Mouse (Mus musculus) forebrain, embryonic 15.5 days (tissue): Measurements from ENCODE around the gene Ccnl1. TPM values are rescaled to one million over a fixed set of nuclear protein-coding genes. Genes with fewer than 3 reads are reported as not detected.

Experiments used
- ATAC-seq: fragments of 200-750 bp; cut with Nextera tagmentation; replicated peaks from 2 replicates; pipeline ENCODE4 v1.8.0; 2017; ENCODE audit warnings: mild to moderate bottlenecking, moderate TSS enrichment, moderate library complexity
- H3K27ac ChIP-seq: fragments of 300-500 bp; sonication (generic); replicated peaks from 2 replicates; pipeline ENCODE4 v1.5.1; 2015; ENCODE audit warnings: mild to moderate bottlenecking, inconsistent platforms
- H3K27me3 ChIP-seq: fragments of 300-500 bp; sonication (generic); 2 replicates; pipeline ENCODE4 v1.6.1; 2015; ENCODE audit warnings: inconsistent platforms
- H3K36me3 ChIP-seq: fragments of 300-500 bp; sonication (generic); 2 replicates; pipeline ENCODE4 v1.6.1; 2015; ENCODE audit warnings: mild to moderate bottlenecking, inconsistent platforms
- H3K4me1 ChIP-seq: fragments of 300-500 bp; sonication (generic); 2 replicates; pipeline ENCODE4 v1.6.1; 2015; ENCODE audit warnings: inconsistent platforms
- H3K4me2 ChIP-seq: fragments of 300-500 bp; sonication (generic); replicated peaks from 2 replicates; pipeline ENCODE4 v1.6.1; 2015; ENCODE audit warnings: mild to moderate bottlenecking, inconsistent platforms
- H3K4me3 ChIP-seq: fragments of 300-500 bp; sonication (generic); 2 replicates; pipeline ENCODE4 v1.5.1; 2015; ENCODE audit warnings: mild to moderate bottlenecking, inconsistent platforms
- H3K9ac ChIP-seq: fragments of 300-500 bp; sonication (generic); replicated peaks from 2 replicates; pipeline ENCODE4 v1.6.1; 2015; ENCODE audit warnings: mild to moderate bottlenecking, inconsistent platforms
- H3K9me3 ChIP-seq: fragments of 300-500 bp; sonication (generic); 2 replicates; pipeline ENCODE4 v1.6.1; 2016; ENCODE audit warnings: inconsistent platforms
- WGBS: fragments of 180-500 bp; shearing (Covaris S2); methylation state at CpG from one replicate; pipeline ENCODE4 v1.1.7; 2015; ENCODE audit warnings: mixed read lengths; 5-methylcytosine and 5-hydroxymethylcytosine counted together
- polyA plus RNA-seq: library from polyadenylated mRNA; unstranded; fragments of >200 nt; fragmentation: Nextera tagmentation; extraction: Ambion mirVana; gene quantifications from 2 replicates; pipeline ENCODE4 v1.2.1, GENCODE M21; 2015

Ccnl1 gene
- 81.5 and 87.6 TPM in 2 replicates for polyA plus RNA-seq

DNA sequence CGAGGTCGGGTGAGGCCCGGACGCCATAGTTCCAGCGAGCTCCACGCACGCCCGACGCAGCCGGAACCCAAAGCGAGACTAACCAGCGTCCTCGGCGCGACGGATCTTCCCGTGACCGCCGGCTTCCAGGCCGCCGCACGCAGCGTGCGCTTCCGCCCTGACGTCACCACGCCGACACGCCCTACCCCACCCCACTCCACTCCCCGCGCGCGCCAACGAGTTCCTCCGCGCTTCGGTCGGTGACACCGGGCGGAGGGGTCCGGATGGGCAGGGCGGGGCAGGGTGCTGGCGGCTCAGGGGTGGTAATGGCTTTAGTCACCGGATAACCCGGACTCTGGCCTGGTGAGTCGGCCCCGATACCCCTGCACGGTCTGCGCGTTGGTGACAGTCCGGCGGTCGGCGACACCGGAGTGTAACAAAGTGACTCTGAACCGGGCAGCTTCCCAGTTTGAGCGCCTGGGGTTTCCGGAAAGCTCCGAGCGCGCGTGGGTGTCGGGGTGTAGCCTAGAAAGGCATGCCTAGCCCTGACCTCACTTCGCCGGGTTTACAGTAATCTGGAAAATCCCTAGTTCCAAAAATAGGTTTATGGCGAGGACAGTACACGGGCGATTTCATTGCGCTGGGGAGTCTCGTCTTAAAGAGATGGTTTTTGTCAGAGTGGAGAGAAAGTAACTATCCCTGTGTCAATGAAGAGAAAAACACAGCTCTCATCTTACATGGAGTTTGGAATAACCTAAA, at the start of gene Ccnl1:
TSS of gene Ccnl1 (minus strand) at position 148 of the 738 bp plus-strand sequence.
- Histone ChIP-seq H3K9me3 (no peaks in the 10 kb centered on the region), H3K27me3 (no peaks in the 10 kb centered on the region), H3K9ac (peak within 1 kb of the TSS; percentile 99), H3K27ac (peak within 1 kb of the TSS; percentile 99), H3K36me3 (peaks cover 17% of the 10 kb centered on the region; the same call in 1 of the 2 replicates), H3K4me2 (peak within 1 kb of the TSS; percentile 78), H3K4me3 (peak within 1 kb of the TSS; percentile 100), H3K4me1 (peaks cover 41% of the 10 kb centered on the region)
- peak; percentile 97 for ATAC-seq
- under 1% methylated on average over 50 of the region's 70 CpGs for WGBS

DNA sequence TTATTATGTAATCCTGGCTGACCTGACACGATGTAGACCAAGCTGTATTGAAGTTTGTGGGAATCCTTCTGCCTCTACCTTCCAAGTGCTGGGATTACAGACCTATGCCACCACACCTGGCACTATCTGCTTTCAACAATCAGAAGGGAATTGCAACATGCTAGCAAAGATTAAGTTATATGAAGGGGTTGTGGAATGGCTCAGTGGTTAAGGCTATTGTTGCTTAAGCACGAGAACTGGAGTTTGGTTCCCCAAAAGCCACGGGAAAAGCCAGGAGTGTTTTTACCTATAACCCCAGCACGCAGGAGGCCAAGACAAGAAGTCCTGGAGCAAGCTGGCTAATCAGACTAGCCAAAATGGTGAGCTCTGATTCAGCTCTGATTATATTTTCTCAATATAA, 46.9 kb upstream of the Ccnl1 start:
- Histone ChIP-seq H3K36me3 (no peaks in the 10 kb centered on the region), H3K27me3 (no peaks in the 10 kb centered on the region), H3K4me1 (no peaks in the 10 kb centered on the region), H3K9me3 (no peaks in the 10 kb centered on the region), H3K9ac (no peak overlapping the region), H3K27ac (no peak overlapping the region), H3K4me2 (no peak overlapping the region), H3K4me3 (no peak overlapping the region)
- WGBS, result 88% methylated on average over 4 of the region's 4 CpGs
- no peak for ATAC-seq

DNA sequence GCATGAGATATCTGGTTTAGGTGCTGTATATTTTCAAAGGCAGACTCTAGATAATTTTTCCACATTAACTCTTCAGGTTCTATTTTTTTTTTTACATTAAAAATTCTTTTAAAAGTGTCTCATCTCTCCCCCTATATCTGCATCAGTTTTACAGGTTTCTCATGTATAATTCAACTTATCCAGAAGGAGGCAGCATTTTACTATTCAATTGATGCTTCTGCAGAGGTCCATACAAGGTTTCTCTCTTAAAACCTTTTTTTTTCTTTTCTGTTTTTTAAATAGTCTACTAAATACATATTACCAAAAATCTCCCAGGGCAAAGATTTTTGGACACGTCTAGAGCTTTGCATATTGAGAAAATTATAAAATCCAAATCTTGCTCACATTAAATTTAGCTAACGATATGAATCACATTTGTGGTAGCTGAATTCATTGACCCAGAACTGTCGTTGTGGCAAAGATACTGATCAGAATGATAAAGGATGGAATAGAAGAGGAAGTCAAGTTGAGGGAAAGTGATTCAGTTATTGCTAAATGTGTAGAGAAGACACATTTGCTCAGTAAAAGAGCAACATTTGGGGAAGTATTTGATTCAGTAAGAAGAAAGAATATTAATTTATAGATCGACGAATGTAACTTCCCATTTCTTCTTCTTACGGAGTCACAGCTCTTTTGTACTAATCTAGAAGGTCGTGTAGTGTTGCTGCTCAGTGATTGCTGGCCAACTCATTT, 46.3 kb upstream of the Ccnl1 start:
- no peaks in the 10 kb centered on the region for H3K27me3 ChIP-seq
- no peaks in the 10 kb centered on the region for H3K4me1 ChIP-seq
- no peak for ATAC-seq
- no peak overlapping the region for H3K4me2 ChIP-seq
- no peak overlapping the region for H3K4me3 ChIP-seq
- no peaks in the 10 kb centered on the region for H3K9me3 ChIP-seq
- 66% methylated on average over 7 of the region's 7 CpGs for WGBS
- no peaks in the 10 kb centered on the region for H3K36me3 ChIP-seq
- no peak overlapping the region for H3K9ac ChIP-seq
- H3K27ac ChIP-seq, result no peak overlapping the region

DNA sequence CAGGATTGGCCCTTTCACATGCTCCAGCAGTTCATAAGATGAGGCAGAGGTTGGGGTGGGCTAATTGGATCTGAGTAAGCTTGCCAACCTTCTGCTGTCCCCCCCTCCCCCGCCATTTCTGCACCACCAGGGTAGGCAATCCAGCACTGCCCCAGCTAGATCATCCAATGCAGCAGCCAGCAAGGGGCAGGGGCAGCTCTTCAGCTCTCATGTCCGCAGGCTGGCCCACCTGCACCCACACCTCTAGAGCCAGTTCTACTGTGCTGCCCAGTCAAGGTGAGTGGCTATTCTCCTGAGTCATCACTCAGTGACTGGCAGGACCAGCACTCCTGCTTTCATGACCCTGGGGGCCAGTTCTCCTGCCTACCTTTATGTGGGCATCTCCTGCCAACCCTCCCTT, 42.4 kb upstream of the Ccnl1 start:
- H3K27me3 ChIP-seq, result no peaks in the 10 kb centered on the region
- H3K9ac ChIP-seq, result no peak overlapping the region
- 0 out of 2 replicates have a peak, but pooled peaks have one; percentile 4 for ATAC-seq
- 83% methylated on average over 2 of the region's 2 CpGs for WGBS
- H3K4me1 ChIP-seq, result no peaks in the 10 kb centered on the region
- H3K27ac ChIP-seq, result no peak overlapping the region
- no peak overlapping the region for H3K4me3 ChIP-seq
- H3K4me2 ChIP-seq, result no peak overlapping the region
- H3K36me3 ChIP-seq, result no peaks in the 10 kb centered on the region
- no peaks in the 10 kb centered on the region for H3K9me3 ChIP-seq

DNA sequence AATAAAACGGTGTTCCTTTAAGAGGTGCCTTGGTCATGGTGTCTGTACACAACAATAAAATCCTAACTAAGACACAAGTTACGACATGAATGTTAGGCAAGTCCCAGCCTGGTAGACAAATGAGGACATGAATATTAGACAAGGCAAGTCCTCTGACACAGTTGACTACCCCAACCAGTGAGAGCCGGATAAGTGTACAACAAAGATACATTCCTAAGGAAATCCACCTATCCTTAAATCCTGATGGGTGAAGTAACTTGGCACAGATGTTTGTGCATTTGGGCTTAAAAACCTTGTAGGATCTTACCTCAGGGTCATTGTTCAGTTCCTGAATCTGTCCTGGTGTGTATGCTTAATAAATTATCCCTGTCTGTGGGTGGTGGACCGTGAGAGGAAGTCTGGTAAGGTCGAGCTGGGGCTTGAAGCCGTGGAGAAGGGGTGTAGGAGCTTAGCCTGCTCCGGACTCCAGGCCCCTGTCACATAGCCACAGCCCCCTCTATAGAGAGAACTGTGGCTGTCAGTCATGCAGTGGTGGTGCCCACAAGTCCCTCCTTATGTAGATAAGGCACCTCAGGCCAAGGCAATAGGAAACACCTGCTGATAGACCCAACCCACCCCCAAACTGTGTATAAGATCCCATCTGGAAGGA, 39.4 kb upstream of the Ccnl1 start:
- no peaks in the 10 kb centered on the region for H3K4me1 ChIP-seq
- no peak overlapping the region for H3K9ac ChIP-seq
- no peaks in the 10 kb centered on the region for H3K27me3 ChIP-seq
- 82% methylated on average over 7 of the region's 7 CpGs for WGBS
- no peak for ATAC-seq
- H3K4me2 ChIP-seq, result no peak overlapping the region
- no peaks in the 10 kb centered on the region for H3K9me3 ChIP-seq
- no peak overlapping the region for H3K4me3 ChIP-seq
- no peaks in the 10 kb centered on the region for H3K36me3 ChIP-seq
- H3K27ac ChIP-seq, result no peak overlapping the region

DNA sequence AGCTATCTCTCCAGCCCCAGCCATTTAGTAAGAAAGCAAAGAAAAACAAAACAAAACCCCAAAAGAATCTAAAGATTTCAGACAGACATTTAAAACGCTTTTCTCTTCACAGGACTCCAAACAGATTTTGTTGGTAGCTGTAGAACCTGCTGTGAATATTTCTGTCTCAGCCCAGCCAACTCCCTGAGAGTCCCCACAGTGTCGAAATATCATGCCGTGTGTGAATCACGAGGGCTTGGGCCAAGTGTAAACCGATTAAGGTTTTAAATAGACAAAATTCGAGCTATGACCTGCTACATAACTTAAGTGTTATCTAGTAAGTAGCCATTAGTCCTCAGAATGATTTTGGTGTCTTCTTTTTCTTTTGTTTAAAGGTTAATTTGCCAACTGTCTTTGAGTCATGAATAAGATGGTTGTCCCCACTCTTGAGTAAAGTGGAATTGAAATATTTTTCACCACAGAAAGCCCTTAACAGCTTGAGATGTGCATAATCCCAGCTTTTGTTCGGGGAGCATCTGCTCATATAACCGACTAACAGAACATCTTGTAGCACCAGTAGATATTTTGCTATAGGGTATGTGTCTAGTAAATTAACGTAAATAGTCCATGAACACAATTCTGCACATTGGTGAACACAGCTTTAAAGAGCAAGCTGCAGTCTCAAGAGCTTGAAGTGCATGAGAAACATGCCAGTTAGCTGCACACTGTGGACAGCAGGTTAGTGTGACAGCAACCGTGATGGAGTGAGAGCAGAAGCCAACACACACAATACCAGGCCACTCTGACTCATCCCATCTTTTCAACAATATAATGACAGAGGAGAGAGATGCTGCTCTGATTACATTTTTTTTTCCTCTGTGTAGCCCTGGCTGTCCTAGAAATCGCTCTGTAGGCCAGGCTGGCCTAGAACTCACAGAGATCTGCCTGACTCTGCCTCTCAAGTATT, 34.6 kb upstream of the Ccnl1 start:
- no peak overlapping the region for H3K4me2 ChIP-seq
- 72% methylated on average over 11 of the region's 11 CpGs for WGBS
- ATAC-seq, result no peak
- no peaks in the 10 kb centered on the region for H3K4me1 ChIP-seq
- H3K9ac ChIP-seq, result no peak overlapping the region
- no peak overlapping the region for H3K27ac ChIP-seq
- no peak overlapping the region for H3K4me3 ChIP-seq
- H3K27me3 ChIP-seq, result no peaks in the 10 kb centered on the region
- no peaks in the 10 kb centered on the region for H3K36me3 ChIP-seq
- no peaks in the 10 kb centered on the region for H3K9me3 ChIP-seq

DNA sequence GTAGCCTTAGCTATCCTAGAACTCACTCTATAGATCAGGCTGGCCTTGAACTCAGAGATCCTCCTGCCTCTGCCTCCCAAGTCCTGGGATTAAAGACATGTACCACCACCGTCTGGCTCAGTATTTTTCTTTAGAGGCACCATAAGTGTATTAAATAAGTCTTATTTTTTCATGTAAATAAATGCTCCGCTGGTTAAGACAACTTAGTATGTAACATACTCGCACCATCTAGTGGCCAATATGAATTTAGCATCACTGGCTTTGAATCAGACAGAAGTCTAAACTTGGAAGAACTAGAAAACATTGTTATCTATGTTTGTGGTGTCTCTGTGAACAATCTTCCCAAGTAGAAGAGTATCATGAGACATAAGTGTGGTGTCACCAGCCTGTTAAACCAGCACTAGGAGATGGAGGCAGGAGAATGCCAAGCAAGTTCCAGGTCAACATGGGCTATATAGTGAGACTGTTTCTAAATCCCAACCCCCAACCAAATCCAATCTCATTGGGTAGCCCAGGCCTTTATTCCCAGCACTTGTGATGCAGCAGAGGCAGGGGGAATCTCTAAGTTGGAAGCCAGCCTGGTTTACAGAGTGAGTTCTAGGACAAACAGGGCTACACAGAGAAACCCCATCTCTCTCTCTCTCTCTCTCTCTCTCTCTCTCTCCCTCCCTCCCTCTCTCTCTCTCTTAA, 33.1 kb upstream of the Ccnl1 start:
- Histone ChIP-seq H3K27ac (no peak overlapping the region), H3K36me3 (no peaks in the 10 kb centered on the region), H3K27me3 (no peaks in the 10 kb centered on the region), H3K4me1 (no peaks in the 10 kb centered on the region), H3K9me3 (no peaks in the 10 kb centered on the region), H3K4me3 (no peak overlapping the region), H3K4me2 (no peak overlapping the region), H3K9ac (no peak overlapping the region)
- 14% methylated on average over 3 of the region's 3 CpGs for WGBS
- ATAC-seq, result peak; percentile 63; the same call in 1 of the 2 replicates

DNA sequence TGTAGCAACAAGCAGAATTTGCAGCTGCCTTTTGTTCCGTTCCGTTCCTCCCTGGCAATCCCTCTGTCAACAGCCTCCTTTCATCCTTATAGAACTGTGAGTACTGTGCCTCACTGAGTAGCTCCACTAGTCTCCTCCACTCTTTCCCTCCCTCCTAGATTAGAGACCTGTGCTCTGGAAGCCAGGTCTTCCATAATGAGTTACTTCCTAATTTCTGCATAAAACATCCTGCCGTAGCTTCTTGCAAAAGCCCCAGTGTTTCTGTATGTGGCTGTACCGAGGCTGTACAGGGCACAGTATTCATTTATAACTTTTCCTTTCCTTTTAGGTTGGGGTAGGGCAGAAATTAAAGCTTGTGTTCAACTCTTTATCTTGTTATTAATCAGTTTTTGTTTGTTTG, 32.5 kb upstream of the Ccnl1 start:
- no peaks in the 10 kb centered on the region for H3K36me3 ChIP-seq
- no peak overlapping the region for H3K27ac ChIP-seq
- no peaks in the 10 kb centered on the region for H3K9me3 ChIP-seq
- H3K4me1 ChIP-seq, result no peaks in the 10 kb centered on the region
- WGBS, result 77% methylated on average over 4 of the region's 4 CpGs
- no peak overlapping the region for H3K9ac ChIP-seq
- ATAC-seq, result no peak
- no peak overlapping the region for H3K4me3 ChIP-seq
- no peak overlapping the region for H3K4me2 ChIP-seq
- no peaks in the 10 kb centered on the region for H3K27me3 ChIP-seq

DNA sequence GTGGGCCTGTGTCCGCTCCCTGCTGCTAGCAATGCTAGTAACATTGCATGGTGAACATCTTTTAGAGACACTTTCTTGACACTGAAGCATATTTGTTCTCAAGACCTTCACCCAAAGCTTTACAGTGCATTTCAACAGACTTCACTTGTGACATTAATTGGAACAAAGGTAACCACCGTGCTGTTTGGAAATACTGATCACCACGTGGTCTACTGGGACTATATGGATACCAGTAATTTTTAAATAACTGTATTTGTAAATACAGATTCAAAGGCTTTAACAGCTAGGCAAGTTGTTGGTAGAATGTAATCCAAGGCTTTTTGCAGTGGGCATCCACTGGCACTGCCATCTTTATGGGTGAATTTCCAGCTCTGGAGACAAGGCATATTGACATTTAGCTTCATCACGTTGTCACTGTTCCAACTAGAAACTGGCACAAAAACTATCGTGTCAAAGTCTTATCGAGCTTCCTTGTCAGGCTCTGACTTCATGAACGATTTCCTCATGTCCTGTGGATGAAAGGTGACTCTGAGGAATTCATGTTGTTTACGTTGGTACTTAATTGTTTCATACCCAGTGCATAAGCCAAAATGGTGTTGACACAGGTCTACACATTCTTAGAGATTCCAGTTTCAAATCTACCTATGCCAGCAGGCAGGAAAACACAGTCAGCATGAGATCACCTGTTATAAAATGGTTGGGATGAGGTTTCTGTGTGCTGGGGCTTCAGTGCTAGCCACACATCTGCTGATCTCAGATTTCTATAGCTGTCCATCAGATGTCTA, 30.9 kb upstream of the Ccnl1 start:
- H3K36me3 ChIP-seq, result no peaks in the 10 kb centered on the region
- no peaks in the 10 kb centered on the region for H3K9me3 ChIP-seq
- no peak overlapping the region for H3K27ac ChIP-seq
- H3K27me3 ChIP-seq, result no peaks in the 10 kb centered on the region
- H3K9ac ChIP-seq, result no peak overlapping the region
- ATAC-seq, result no peak
- 83% methylated on average over 8 of the region's 8 CpGs for WGBS
- H3K4me3 ChIP-seq, result no peak overlapping the region
- no peak overlapping the region for H3K4me2 ChIP-seq
- H3K4me1 ChIP-seq, result no peaks in the 10 kb centered on the region

DNA sequence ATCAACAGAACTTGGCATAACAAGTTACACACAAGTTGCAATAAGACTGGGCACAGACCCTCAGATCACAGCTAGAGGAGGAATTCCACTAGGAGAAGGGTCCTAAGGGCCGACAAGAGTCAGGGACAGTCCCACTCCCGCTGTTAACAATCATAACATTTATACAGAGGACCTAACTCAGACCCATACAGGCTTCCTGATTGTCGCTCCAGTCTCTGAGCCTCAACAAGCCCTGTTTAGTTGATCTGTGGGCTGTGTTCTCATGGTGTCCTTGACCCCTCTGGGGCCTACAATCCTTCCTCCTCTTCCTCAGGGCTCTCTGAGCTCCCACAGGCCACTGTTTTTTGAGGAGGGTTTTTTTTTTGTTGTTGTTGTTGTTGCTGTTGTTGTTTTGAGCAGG, 18.2 kb upstream of the Ccnl1 start:
- Histone ChIP-seq H3K4me2 (no peak overlapping the region), H3K4me1 (peaks cover 15% of the 10 kb centered on the region), H3K36me3 (no peaks in the 10 kb centered on the region), H3K27me3 (no peaks in the 10 kb centered on the region), H3K9me3 (no peaks in the 10 kb centered on the region), H3K9ac (no peak overlapping the region), H3K27ac (no peak overlapping the region; the same call in 1 of the 2 replicates), H3K4me3 (no peak overlapping the region)
- no peak for ATAC-seq
- 55% methylated on average over 3 of the region's 3 CpGs for WGBS
